Mouse (Mus musculus) spleen, adult 2 months (tissue): ENCODE results near the gene Ska3.

ENCODE experiments used
- CTCF ChIP-seq: fragments of 200-500 bp; IDR thresholded peaks from 2 replicates; pipeline ENCODE4 v1.5.1; 2011; ENCODE audit warnings: mild to moderate bottlenecking, inconsistent platforms; ENCODE audit not compliant: insufficient read depth, insufficient read length, insufficient replicate concordance; ENCODE audit errors: extremely low read depth
- POLR2A ChIP-seq: fragments of 200-500 bp; IDR thresholded peaks from 2 replicates; pipeline ENCODE4 v1.6.1; 2011; ENCODE audit warnings: low read depth, low read length, inconsistent platforms

GRCm38 (mm10) chr14:57803731-57804130 is 22.3 kb downstream of the Ska3 start:
- TF ChIP-seq POLR2A (no peak), CTCF (no peak)
